Mouse (Mus musculus): ENCODE data around the gene Fuca1. TPM values are rescaled to one million over a fixed set of nuclear protein-coding genes. Genes with fewer than 3 reads are reported as not detected.

Fuca1 gene
- polyA plus RNA-seq (2015; fragmentation: Nextera tagmentation; extraction: Ambion mirVana), result 78.2 and 82.1 TPM in 2 replicates

DNA sequence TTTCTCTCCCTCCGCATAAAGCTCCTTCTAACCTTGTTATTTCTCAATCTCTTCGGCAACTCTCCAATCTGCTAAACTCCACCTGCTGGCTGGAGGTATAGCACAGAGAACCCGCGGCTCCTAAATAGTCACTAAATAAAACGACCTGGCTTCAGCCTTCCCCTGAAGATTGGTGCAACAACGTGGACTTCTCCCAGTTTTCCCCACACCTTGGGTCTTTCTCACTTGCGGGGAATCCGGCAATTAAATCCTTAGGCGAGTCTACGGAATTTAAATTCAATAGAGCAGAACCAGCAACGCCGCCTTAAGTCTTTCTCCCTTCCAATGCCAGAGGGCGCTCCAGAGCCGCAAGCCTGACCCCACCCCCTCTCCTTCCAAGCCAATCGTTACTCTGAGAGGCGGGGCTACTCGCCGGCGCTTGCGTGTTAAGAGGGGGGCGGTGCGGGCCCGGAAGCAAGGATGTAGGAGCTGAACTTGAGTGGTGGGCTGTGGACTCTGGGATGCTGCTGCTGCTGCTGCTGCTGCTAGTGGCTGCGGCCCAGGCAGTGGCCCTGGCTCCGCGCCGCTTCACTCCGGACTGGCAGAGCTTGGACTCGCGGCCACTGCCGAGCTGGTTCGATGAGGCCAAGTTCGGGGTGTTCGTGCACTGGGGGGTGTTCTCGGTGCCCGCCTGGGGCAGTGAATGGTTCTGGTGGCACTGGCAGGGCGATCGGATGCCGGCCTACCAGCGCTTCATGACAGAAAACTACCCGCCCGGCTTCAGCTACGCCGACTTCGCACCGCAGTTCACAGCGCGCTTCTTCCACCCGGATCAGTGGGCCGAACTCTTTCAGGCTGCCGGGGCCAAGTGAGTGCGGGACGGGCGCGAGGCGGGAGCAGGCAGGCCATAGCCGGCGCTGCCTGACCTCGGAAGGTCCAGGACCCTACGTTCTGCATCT is at the start of gene Fuca1:
Gene Fuca1, plus strand, starts transcription at position 432 of the 938 bp plus-strand sequence.
- Histone ChIP-seq H3K27me3 (no peaks in the 10 kb centered on the region), H3K4me1 (peaks cover 11% of the 10 kb centered on the region), H3K27ac (replicated peaks) (peak within 1 kb of the TSS; percentile 84), H3K4me3 (replicated peaks) (peak within 1 kb of the TSS; percentile 81), H3K9ac (peak within 1 kb of the TSS; percentile 63), H3K36me3 (peaks cover 9% of the 10 kb centered on the region; the same call in 1 of the 2 replicates), H3K4me2 (replicated peaks) (peak within 1 kb of the TSS; percentile 92), H3K9me3 (replicated peaks) (no peaks in the 10 kb centered on the region)
- peak; percentile 94 for ATAC-seq (ENCODE audit: insufficient number of reproducible peaks, low FRiP score, low TSS enrichment, low read depth)
- WGBS, result 2% methylated on average over 60 of the region's 60 CpGs

- ATAC-seq (ENCODE audit: insufficient number of reproducible peaks, low FRiP score, low TSS enrichment, low read depth), result no peak
- no peaks in the 10 kb centered on the region for H3K9me3 ChIP-seq (replicated peaks)
- 30% methylated on average over 3 of the region's 3 CpGs for WGBS
- peak overlapping the region; percentile 75 for H3K4me3 ChIP-seq (replicated peaks)
- peak overlapping the region; percentile 88; the same call in 1 of the 2 replicates for H3K9ac ChIP-seq
- H3K36me3 ChIP-seq, result peaks cover 6% of the 10 kb centered on the region; the same call in 1 of the 2 replicates
- no peaks in the 10 kb centered on the region for H3K27me3 ChIP-seq
- H3K27ac ChIP-seq (replicated peaks), result peak overlapping the region; percentile 100; the same call in 1 of the 2 replicates
- peaks cover 58% of the 10 kb centered on the region for H3K4me1 ChIP-seq
- peak overlapping the region; percentile 64 for H3K4me2 ChIP-seq (replicated peaks)
Measured at GRCm38 (mm10) chr4:135872015-135872414, 48.5 kb upstream of the Fuca1 start.

GRCm38 (mm10) chr4:135872589-135873391 is 47.7 kb upstream of the Fuca1 start:
- WGBS, result 4% methylated on average over 17 of the region's 17 CpGs
- peaks cover 6% of the 10 kb centered on the region; the same call in 1 of the 2 replicates for H3K36me3 ChIP-seq
- no peak for ATAC-seq (ENCODE audit: insufficient number of reproducible peaks, low FRiP score, low TSS enrichment, low read depth)

GRCm38 (mm10) chr4:135873526-135874202 is 46.9 kb upstream of the Fuca1 start, which contains the start of gene Pnrc2:
TSS of gene Pnrc2 (minus strand) at chr4:135873850.
- H3K4me2 ChIP-seq (replicated peaks), result peak within 1 kb of the TSS; percentile 64
- no peaks in the 10 kb centered on the region for H3K9me3 ChIP-seq (replicated peaks)
- H3K4me1 ChIP-seq, result peaks cover 59% of the 10 kb centered on the region
- H3K36me3 ChIP-seq, result peaks cover 6% of the 10 kb centered on the region; the same call in 1 of the 2 replicates
- H3K27ac ChIP-seq (replicated peaks), result peak within 1 kb of the TSS; percentile 100
- ATAC-seq (ENCODE audit: insufficient number of reproducible peaks, low FRiP score, low TSS enrichment, low read depth), result peak; percentile 95
- H3K27me3 ChIP-seq, result no peaks in the 10 kb centered on the region
- H3K9ac ChIP-seq, result peak within 1 kb of the TSS; percentile 88
- H3K4me3 ChIP-seq (replicated peaks), result peak within 1 kb of the TSS; percentile 75
- WGBS, result under 1% methylated on average over 59 of the region's 60 CpGs

More at GRCm38 (mm10) chr4:135872589-135873391, 47.7 kb upstream of the Fuca1 start:
- peak overlapping the region; percentile 88 for H3K9ac ChIP-seq
- H3K9me3 ChIP-seq (replicated peaks), result no peaks in the 10 kb centered on the region
- peak overlapping the region; percentile 75 for H3K4me3 ChIP-seq (replicated peaks)
- H3K4me2 ChIP-seq (replicated peaks), result peak overlapping the region; percentile 64
- H3K27ac ChIP-seq (replicated peaks), result peak overlapping the region; percentile 100
- peaks cover 59% of the 10 kb centered on the region for H3K4me1 ChIP-seq
- H3K27me3 ChIP-seq, result no peaks in the 10 kb centered on the region

GRCm38 (mm10) chr4:135874564-135875535 is 45.7 kb upstream of the Fuca1 start:
- no peaks in the 10 kb centered on the region for H3K27me3 ChIP-seq
- peaks cover 6% of the 10 kb centered on the region; the same call in 1 of the 2 replicates for H3K36me3 ChIP-seq
- peaks cover 50% of the 10 kb centered on the region for H3K4me1 ChIP-seq
- 0 out of 2 replicates have a peak overlapping the region, but pooled peaks have one; percentile 75 for H3K4me3 ChIP-seq (replicated peaks)
- H3K9ac ChIP-seq, result no peak overlapping the region
- ATAC-seq (ENCODE audit: insufficient number of reproducible peaks, low FRiP score, low TSS enrichment, low read depth), result no peak
- peak overlapping the region; percentile 58 for H3K4me2 ChIP-seq (replicated peaks)
- H3K27ac ChIP-seq (replicated peaks), result peak overlapping the region; percentile 100
- WGBS, result 75% methylated on average over 10 of the region's 10 CpGs
- H3K9me3 ChIP-seq (replicated peaks), result no peaks in the 10 kb centered on the region

GRCm38 (mm10) chr4:135875546-135875945 is 45.0 kb upstream of the Fuca1 start:
- Histone ChIP-seq H3K4me2 (replicated peaks) (0 out of 2 replicates have a peak overlapping the region, but pooled peaks have one; percentile 51), H3K4me3 (replicated peaks) (no peak overlapping the region), H3K9me3 (replicated peaks) (no peaks in the 10 kb centered on the region), H3K27me3 (no peaks in the 10 kb centered on the region), H3K36me3 (peaks cover 6% of the 10 kb centered on the region; the same call in 1 of the 2 replicates), H3K27ac (replicated peaks) (peak overlapping the region; percentile 88), H3K9ac (no peak overlapping the region), H3K4me1 (peaks cover 47% of the 10 kb centered on the region)
- ATAC-seq (ENCODE audit: insufficient number of reproducible peaks, low FRiP score, low TSS enrichment, low read depth), result no peak
- WGBS, result 22% methylated on average over 7 of the region's 7 CpGs

- Histone ChIP-seq H3K9me3 (replicated peaks) (no peaks in the 10 kb centered on the region), H3K9ac (no peak overlapping the region), H3K27me3 (no peaks in the 10 kb centered on the region), H3K36me3 (peaks cover 6% of the 10 kb centered on the region; the same call in 1 of the 2 replicates), H3K4me1 (peaks cover 45% of the 10 kb centered on the region), H3K27ac (replicated peaks) (peak overlapping the region; percentile 88), H3K4me2 (replicated peaks) (peak overlapping the region; percentile 51), H3K4me3 (replicated peaks) (peak overlapping the region; percentile 34)
- ATAC-seq (ENCODE audit: insufficient number of reproducible peaks, low FRiP score, low TSS enrichment, low read depth), result no peak
- 6% methylated on average over 9 of the region's 9 CpGs for WGBS
Measured at GRCm38 (mm10) chr4:135875991-135876582, 44.4 kb upstream of the Fuca1 start.

DNA sequence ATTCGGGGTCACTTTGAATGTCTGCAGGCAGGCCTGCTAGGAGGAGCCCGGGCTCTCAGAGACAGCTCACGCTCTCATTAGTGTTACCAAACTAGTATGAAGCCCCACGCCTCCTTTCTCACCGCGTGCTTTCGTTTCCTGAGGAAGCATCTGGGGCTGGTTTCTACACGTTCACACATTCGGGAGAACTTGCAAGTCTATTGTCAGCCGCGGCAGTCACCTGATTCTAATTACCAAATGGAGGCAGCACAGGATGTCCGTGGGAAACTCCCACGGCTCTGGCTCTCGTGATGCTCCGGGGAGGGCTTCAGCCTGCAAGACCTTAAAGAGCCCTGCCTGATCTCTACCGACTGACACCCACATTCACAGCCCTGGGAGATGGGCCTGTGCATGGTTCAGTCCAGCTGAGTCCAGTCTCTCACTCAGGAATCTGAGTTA is 43.9 kb upstream of the Fuca1 start:
- Histone ChIP-seq H3K36me3 (peaks cover 6% of the 10 kb centered on the region; the same call in 1 of the 2 replicates), H3K9me3 (replicated peaks) (no peaks in the 10 kb centered on the region), H3K27me3 (no peaks in the 10 kb centered on the region), H3K4me2 (replicated peaks) (peak overlapping the region; percentile 51), H3K9ac (no peak overlapping the region), H3K4me3 (replicated peaks) (peak overlapping the region; percentile 34), H3K27ac (replicated peaks) (peak overlapping the region; percentile 88), H3K4me1 (peaks cover 43% of the 10 kb centered on the region)
- ATAC-seq (ENCODE audit: insufficient number of reproducible peaks, low FRiP score, low TSS enrichment, low read depth), result peak; percentile 16; the same call in 1 of the 2 replicates
- under 1% methylated on average over 16 of the region's 16 CpGs for WGBS

- ATAC-seq (ENCODE audit: insufficient number of reproducible peaks, low FRiP score, low TSS enrichment, low read depth), result no peak
- Histone ChIP-seq H3K4me1 (peaks cover 31% of the 10 kb centered on the region), H3K27me3 (no peaks in the 10 kb centered on the region), H3K27ac (replicated peaks) (no peak overlapping the region), H3K9ac (no peak overlapping the region), H3K36me3 (no peaks in the 10 kb centered on the region), H3K4me2 (replicated peaks) (no peak overlapping the region), H3K9me3 (replicated peaks) (no peaks in the 10 kb centered on the region), H3K4me3 (replicated peaks) (no peak overlapping the region)
- WGBS, result 55% methylated on average over 2 of the region's 2 CpGs
Measured at GRCm38 (mm10) chr4:135877742-135878141, 42.8 kb upstream of the Fuca1 start.
